Mouse (Mus musculus) T-cell, adult 2 months (primary cell): Measurements from ENCODE around the gene Nsmce4a.
"Not testable (repeated sequence)": the region's sequence is repeated elsewhere in the genome, so short reads cannot be mapped to it uniquely, and the experiment has no call there.

Experiments
- DNase-seq: peaks from one replicate; pipeline ENCODE4 v3.0.0; 2022; ENCODE audit warnings: low spot score

The Nsmce4a gene

DNA sequence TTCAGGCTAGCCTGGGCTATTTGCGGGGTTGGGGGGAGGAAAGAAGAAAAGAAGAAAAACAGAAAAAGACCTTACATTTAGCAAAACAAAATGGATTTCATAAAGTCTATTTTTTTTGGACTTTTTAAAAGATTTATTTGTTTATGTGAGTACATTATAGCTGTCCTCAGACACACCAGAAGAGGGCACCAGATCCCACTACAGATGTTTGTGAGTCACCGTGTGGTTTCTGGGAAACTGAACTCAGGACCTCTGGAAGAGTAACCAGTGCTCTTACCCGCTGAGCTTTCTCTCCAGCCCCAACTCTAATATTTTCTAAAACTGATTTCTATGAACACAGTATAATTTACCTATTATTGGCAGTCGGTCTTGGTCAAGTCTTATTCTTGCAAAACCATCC is 37.7 kb downstream of the Nsmce4a start:
- no peak for DNase-seq

DNA sequence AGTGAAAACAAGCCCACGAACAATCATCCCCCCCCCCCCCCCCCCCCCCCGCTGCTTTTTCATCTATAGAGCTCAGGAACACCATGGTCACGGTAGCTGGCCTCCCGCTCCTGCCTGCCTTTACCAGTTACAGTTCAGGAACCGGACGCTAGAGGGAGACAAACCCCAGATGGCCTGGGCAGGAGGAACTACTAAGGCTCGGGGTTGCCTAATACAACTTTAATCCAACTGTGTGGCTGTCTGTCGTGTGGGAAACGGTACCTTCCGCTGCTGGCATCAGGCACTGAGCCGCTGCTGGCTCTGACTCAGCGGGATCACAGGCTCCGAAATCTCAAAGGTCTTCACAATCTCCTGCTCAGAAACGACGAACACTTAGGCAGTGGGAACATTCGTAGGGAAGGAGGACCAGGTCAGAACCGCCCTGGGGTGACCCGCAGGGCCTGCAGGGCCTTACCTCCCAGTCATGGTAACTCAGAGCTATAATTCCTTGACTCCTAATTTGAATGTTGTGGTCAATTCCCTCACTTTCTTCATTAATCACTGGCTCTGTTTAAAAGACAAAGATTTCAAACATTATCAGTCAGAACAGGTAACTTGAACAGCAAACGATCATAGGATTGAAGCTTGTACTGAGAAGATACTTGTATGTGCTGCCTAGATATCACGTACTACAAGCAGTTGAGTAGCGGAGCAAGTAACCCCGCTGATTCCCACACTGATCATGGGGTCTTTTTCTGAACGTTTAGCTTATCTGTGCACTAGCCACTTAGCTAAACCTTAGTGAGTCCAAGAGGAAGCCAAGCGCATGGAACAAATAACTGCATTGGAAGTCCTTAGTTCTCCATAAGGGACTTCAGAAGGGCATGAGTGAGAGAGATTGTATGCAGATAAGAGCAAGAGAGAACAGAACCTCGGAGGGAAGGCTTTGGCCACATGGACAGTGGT is 39.3 kb downstream of the Nsmce4a start:
- peak; percentile 75 for DNase-seq

DNA sequence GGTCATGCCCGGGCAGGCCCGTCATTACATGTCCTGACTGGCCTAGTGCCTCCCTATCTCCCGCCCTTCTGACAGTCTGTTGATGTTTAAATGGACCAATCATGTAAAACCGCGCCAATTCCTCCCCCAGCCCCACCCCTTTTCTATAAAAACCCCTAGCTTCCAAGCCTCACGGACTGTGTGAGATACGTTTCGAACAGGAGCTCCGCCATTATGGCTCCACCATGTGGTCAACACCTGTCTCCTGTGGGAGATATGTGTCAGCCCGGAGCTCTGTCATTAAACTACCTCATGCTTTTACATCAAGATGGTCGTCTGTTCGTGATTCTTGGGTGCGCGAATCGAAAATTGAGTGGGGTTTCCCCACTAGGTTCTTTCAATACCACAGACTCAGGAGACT is 41.8 kb downstream of the Nsmce4a start:
- not testable (repeated sequence) for DNase-seq

DNA sequence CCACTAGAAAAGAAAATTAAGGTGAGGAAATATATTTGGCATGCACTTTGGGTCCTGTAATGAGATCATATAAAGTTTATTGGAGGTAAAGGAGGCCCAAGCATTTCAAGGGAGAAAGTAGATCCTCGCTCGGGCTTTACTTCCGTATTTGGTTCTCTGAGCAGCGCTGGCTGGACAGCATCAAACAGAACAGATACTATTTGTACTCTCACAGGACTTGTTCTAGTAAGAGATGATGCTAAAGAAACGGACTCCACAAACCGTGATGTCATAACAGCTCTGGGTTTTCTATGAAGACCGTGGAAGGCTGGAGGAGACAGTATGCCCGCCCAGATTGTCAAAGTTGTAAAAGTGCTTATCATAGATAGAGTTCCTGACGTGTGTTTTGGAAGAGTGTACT is 45.6 kb downstream of the Nsmce4a start:
- DNase-seq, result no peak

DNA sequence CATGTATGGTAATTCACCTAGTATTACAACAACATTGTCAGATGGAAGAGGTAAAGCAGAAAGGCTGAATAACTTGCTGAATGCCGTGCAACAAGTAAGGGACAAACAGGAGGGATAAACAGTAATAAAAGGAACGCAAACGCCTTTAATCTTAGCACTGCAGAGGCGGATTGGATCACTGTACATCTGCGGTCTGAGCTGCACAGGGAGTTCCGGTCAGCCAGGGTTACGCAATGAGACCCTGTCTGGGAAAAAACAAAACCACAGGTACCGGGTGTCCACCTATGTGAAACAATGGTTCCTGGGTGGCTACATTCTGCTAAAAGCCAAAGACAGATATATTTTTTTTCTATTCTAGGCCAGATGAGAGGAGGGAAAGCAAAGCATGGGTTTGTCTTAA is 49.5 kb downstream of the Nsmce4a start:
- DNase-seq, result no peak

DNA sequence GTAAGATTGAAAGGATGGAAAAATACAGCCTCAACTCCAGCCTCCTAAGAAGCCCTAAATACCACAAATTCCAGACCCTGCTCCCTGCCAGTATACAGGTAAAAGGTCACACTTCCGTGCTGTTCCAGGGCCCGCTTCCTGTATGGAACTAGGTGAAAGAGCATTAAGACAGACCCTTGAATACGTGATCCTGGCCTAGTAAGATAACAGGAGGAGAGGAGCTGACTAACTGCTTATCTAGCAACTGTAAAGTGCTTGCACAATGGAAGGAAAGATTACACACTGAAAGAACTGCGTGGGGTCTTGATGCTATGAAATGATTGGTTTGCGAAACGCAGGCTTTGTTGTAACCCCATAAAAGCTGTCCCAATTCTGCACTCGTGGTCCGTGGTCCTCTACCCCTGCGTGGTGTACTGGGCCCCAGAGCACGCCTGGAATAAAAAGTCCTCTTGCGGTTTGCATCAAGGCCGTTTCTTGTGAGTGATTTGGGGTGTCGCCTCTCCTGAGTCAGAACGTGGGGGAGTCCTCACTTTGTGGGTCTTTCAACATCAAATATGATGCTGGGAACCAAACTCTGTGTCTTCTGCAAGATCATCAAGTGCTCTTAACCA is 52.0 kb downstream of the Nsmce4a start:
- no peak for DNase-seq

DNA sequence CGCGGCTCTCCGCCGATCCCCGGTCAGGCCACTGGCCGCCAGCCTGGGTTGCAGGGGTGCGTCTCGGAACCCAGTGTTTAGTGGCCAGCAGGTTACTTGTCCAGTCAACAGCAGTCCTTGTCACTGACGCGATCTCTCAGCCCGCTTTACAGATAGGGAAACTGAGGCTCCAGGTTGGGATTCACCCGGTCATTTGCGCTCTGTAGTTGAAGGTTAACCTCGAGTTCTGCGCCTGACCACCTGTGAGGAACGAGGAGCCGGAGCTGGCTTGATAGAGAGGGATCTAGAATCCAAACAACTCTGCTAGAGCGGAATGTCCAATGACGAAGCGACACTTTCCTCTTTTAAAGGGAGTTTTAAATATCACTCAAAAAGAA is 52.9 kb downstream of the Nsmce4a start, which contains the start of gene Ate1:
Gene Ate1, minus strand, starts transcription at position 321 of the 377 bp plus-strand sequence.
- no peak for DNase-seq

DNA sequence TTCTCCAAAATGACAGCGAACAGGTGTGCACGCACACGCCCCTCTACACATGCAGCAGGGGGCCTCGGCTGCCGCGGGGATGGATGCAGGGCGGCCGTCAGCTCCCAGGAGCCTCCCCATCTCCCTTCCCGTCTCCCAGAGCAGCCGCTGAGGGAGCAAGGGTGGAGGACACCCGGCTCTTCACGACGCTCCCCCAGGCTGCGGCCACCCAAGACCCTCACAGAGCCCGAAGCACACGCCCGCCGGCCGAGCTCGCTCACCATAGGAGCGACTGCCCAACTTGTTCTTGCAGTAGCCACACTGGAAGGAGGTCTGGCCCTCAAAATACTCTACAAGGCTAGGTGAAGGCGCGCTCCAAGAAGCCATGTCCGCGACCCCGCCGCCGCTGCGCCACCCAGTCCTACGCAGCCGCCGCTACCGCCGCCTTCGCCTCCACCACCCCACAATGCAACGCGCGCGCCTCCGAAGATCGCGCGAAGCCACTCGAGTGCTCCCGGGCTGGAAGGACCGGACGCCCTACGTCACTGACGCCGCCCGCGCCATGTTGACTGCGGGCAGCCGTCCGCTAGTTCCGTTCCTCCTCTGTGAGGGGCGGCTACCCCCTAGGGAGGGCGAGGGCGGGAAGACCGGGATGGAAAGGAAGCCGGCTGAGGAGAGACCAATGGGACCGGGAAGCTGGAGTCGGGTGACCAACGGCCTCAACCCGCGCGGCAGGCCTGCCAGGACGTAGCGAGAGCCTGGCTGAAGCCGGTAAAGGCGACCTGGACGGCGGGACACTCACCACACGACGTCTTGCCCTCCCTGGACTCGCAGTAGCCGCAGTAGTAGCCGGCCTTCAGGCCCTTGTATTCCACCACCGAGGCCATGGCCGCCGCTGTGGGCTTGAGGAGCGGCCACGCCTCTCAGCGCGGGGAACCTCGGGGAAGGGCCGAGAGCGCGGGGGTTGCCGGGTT is 53.5 kb downstream of the Nsmce4a start:
- peak; percentile 93 for DNase-seq

DNA sequence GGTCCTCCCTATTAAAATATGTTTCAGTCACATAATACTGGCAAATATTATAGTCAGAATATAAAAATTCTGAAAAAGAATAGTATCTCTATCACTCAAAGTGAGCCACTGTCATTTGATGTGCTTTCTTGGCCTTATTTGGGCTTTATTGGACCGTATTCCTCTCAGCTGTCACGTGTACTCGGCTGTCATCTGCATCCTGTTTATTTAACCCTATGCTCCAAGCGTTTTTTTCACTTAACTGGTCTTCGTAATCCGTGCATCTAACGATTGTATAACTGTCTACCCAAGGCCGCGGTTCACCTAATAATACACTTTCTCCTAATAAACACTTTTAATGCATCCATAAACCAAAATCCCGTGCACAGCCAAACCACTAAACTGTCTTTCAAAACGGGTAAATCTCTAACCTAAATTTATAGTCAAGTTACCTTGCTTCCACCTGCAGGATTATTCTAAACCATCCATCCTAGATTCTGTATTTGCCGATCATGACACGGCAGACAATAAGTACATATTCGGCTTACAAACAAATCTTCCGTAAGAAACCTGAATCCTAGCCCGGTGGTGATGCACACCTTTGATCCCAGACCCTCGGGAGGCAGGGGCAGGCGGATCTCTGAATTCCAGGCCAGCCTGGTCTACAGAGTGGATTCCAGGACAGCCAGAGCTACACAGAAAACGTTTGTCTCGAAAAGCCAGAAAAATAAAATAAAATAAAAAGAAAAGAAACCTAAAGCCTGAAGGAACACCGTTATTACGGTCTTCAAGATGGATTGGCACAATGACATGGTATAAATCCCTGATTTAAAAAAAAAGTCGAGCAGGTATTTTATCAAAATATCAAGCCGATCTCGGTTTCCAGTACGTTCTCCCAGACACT is 54.5 kb downstream of the Nsmce4a start:
- peak; percentile 37 for DNase-seq

DNA sequence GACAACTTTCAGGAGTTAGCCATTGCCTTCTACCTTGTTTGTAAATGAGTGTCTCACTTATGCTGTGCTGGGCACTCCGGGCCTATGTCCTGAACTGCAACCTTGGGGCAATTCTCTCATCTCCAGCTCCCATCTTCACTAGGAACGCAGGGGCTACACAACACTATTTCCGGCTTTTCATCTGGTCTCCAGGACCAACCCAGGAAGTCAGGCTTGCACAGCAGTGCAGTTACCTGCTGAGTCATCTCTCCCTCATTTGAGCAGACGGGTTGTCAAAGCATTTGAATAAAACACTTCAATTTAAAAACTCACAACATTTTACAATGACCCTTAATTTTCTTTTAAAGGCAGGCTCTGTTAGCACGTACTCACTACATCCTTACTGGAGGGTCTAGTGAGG is 62.7 kb downstream of the Nsmce4a start:
- no peak for DNase-seq

DNA sequence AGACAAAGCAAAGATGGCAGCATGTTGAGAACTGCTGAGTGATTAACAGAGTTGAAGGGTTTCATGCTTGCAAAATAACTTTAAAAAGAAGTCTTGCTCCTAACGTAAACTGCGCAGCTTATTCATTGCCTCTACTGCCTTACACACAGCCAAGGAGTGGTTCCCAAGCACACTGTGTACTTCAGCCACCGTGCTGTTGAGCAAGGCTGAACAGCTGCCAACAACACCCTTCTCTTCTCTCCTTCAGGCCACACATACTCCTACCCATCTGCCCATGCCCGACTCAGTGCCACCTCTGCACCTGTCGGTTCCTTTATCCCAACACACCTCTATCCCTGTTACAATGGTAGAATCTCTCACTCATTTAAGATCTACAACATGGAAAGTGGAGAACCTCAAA is 69.9 kb downstream of the Nsmce4a start:
- no peak for DNase-seq

DNA sequence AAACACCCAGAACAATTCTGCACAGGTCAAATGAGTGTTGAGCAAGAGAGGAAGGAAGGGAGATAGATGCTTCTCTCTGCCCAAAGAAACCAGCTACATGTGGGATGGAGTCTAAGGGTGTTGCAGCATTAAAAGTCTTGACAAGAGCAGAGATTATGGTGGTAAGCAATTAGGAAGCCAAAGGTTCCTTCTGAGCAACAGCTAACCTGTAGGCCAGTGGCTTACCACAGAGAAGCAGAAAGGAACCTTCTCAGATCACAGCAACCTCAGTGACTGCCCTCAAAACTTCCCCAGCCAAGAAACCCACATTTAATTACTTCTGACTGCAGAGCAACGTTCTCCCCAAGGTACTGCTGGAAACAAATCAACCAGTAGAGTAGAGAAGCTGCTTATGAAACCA is 71.4 kb downstream of the Nsmce4a start:
- no peak for DNase-seq

DNA sequence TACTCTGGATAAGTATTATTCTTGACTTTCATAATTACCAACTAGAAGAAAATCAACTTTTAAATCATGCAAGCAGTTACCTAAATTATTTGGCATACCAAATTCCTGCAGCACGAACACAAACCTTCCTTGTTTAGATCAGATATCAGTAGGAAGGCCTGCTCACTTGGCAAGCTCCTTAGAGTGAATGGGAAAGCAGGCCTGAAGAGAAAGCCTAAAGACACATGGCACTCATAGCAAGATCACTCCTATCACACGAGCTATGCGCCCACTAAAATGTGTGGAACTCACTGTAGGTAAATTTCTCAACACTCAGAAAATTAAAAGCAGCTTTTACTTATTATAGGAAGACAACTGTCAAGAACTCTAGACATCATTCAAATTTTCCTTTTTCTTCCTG is 79.6 kb downstream of the Nsmce4a start:
- DNase-seq, result no peak

DNA sequence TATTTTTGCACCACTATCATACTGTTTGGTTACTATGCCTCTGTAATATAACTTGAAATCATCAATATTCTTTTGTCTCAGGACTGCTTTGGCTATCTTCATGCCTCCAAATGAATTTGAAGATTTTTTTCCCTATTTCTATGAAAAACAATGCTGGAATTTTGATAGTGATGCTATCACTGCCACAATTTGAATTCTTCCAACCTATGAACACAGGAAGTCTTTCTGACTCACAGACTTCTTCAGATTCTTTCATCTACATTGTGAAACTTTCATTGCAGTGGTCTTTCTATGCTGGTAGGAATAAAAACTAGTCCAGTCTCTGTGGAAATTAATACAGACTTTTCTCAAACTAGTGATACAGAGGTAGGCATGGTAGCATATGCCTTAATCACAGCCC is 80.9 kb downstream of the Nsmce4a start:
- no peak for DNase-seq
